8 mouse cellular contexts compared by ENCODE assay signal in genomic region chr7:99483924-99484319, GRCm38 (mm10). TPM values are rescaled to one million over a fixed set of nuclear protein-coding genes. Genes with fewer than 3 reads are reported as not detected.
A peak's percentile ranks its signal among the peaks of the same experiment; 100 is the strongest.
DNase-seq lines count a peak whose midpoint lies in the region; ATAC-seq and TF ChIP-seq lines count a peak whose summit lies in the region.

No protein-coding gene starts in this region.

- 0 out of 2 replicates have a peak, but pooled peaks cover 5% of the 10 kb centered on the region for H3K27me3 ChIP-seq in kidney, embryonic 16.5 days (ENCODE audit: insufficient read depth, low read length)
- no peaks in the 10 kb centered on the region for H3K27me3 ChIP-seq in embryonic facial prominence, embryonic 14.5 days (replicated peaks; ENCODE audit: control insufficient read depth, insufficient read depth, low read length)
- no peaks in the 10 kb centered on the region for H3K27me3 ChIP-seq in intestine, postnatal 0 days (replicated peaks; ENCODE audit: control insufficient read depth, insufficient read depth, low read length)
- H3K27me3 ChIP-seq in midbrain, postnatal 0 days (ENCODE audit: insufficient read depth, low read length) = no peaks in the 10 kb centered on the region; the same call in 1 of the 2 replicates

- peak; percentile 31; the same call in 1 of the 2 replicates for ATAC-seq in kidney, embryonic 16.5 days (ENCODE audit: low FRiP score, low TSS enrichment)
- 0 out of 2 replicates have a peak, but pooled peaks have one; percentile 1 for ATAC-seq in embryonic facial prominence, embryonic 14.5 days (ENCODE audit: low read depth)
- ATAC-seq in intestine, postnatal 0 days = 0 out of 2 replicates have a peak, but pooled peaks have one; percentile 1
- ATAC-seq in midbrain, postnatal 0 days (ENCODE audit: low FRiP score) = peak; percentile 22; the same call in 1 of the 2 replicates
- no peak for ATAC-seq in granulocyte monocyte progenitor cell, adult 5-6 weeks (replicated peaks; ENCODE audit: poor library complexity, severe bottlenecking)

- peak overlapping the region; percentile 50 for H3K4me2 ChIP-seq in kidney, embryonic 16.5 days (replicated peaks; ENCODE audit: low read depth, low read length)
- peak overlapping the region; percentile 48 for H3K4me2 ChIP-seq in embryonic facial prominence, embryonic 14.5 days (ENCODE audit: low read depth, low read length)
- peak overlapping the region; percentile 57 for H3K4me2 ChIP-seq in intestine, postnatal 0 days (replicated peaks; ENCODE audit: low read depth)
- H3K4me2 ChIP-seq in midbrain, postnatal 0 days (ENCODE audit: low read depth, low read length, poor library complexity, severe bottlenecking) = peak overlapping the region; percentile 29

- no peaks in the 10 kb centered on the region for H3K9me3 ChIP-seq in kidney, embryonic 16.5 days (ENCODE audit: low read length)
- H3K9me3 ChIP-seq in embryonic facial prominence, embryonic 14.5 days (ENCODE audit: control insufficient read depth, low read length) = no peaks in the 10 kb centered on the region
- no peaks in the 10 kb centered on the region for H3K9me3 ChIP-seq in intestine, postnatal 0 days (ENCODE audit: control insufficient read depth)
- H3K9me3 ChIP-seq in midbrain, postnatal 0 days (ENCODE audit: low read length) = no peaks in the 10 kb centered on the region

- H3K9ac ChIP-seq in kidney, embryonic 16.5 days (replicated peaks; ENCODE audit: low read length) = peak overlapping the region; percentile 32; the same call in 1 of the 2 replicates
- no peak overlapping the region for H3K9ac ChIP-seq in embryonic facial prominence, embryonic 14.5 days (ENCODE audit: low read depth, low read length)
- H3K9ac ChIP-seq in intestine, postnatal 0 days (ENCODE audit: low read depth, low read length) = no peak overlapping the region
- H3K9ac ChIP-seq in midbrain, postnatal 0 days (replicated peaks; ENCODE audit: low read length, poor library complexity, severe bottlenecking) = no peak overlapping the region

- 43% methylated on average over 8 of the region's 8 CpGs for WGBS in kidney, embryonic 16.5 days
- WGBS in embryonic facial prominence, embryonic 14.5 days = 46% methylated on average over 8 of the region's 8 CpGs
- 45% methylated on average over 8 of the region's 8 CpGs for WGBS in intestine, postnatal 0 days
- WGBS in midbrain, postnatal 0 days = 44% methylated on average over 8 of the region's 8 CpGs

- H3K27ac ChIP-seq in kidney, embryonic 16.5 days (ENCODE audit: low read length) = no peak overlapping the region; the same call in 1 of the 2 replicates
- no peak overlapping the region for H3K27ac ChIP-seq in embryonic facial prominence, embryonic 14.5 days (replicated peaks; ENCODE audit: low read depth, low read length)
- H3K27ac ChIP-seq in intestine, postnatal 0 days (ENCODE audit: low read depth, low read length) = no peak overlapping the region
- peak overlapping the region; percentile 13; the same call in 1 of the 2 replicates for H3K27ac ChIP-seq in midbrain, postnatal 0 days (ENCODE audit: low read depth, low read length)

- peaks cover 25% of the 10 kb centered on the region for H3K4me1 ChIP-seq in kidney, embryonic 16.5 days (ENCODE audit: insufficient read depth, low read length)
- H3K4me1 ChIP-seq in embryonic facial prominence, embryonic 14.5 days (ENCODE audit: control insufficient read depth, insufficient read depth, low read length) = peaks cover 21% of the 10 kb centered on the region
- 0 out of 2 replicates have a peak, but pooled peaks cover 9% of the 10 kb centered on the region for H3K4me1 ChIP-seq in intestine, postnatal 0 days (replicated peaks; ENCODE audit: control insufficient read depth, insufficient read depth, low read length)
- peaks cover 7% of the 10 kb centered on the region for H3K4me1 ChIP-seq in midbrain, postnatal 0 days (ENCODE audit: insufficient read depth, low read length)

- TF ChIP-seq CTCF in intestine, postnatal 0 days (IDR thresholded peaks at IDR 0.05; ENCODE audit: low read depth) = no peak
- TF ChIP-seq CTCF in midbrain, postnatal 0 days (IDR thresholded peaks at IDR 0.05) = no peak

- H3K36me3 ChIP-seq in kidney, embryonic 16.5 days (ENCODE audit: insufficient read depth, low read length) = peaks cover 34% of the 10 kb centered on the region
- peaks cover 36% of the 10 kb centered on the region for H3K36me3 ChIP-seq in embryonic facial prominence, embryonic 14.5 days (ENCODE audit: control insufficient read depth, insufficient read depth, low read length)
- peaks cover 33% of the 10 kb centered on the region for H3K36me3 ChIP-seq in intestine, postnatal 0 days (ENCODE audit: control insufficient read depth, insufficient read depth)
- H3K36me3 ChIP-seq in midbrain, postnatal 0 days (ENCODE audit: insufficient read depth, low read length) = peaks cover 31% of the 10 kb centered on the region

- DNase-seq in kidney, postnatal 14 days = no peak
- DNase-seq in embryonic facial prominence, embryonic 14.5 days (ENCODE audit: low spot score) = no peak
- DNase-seq in midbrain, postnatal 0 days (ENCODE audit: low spot score) = no peak
- no peak for DNase-seq in right cerebral cortex, postnatal 14 days
- no peak for DNase-seq in urinary bladder, postnatal 14 days (ENCODE audit: low spot score)

- peak overlapping the region; percentile 85 for H3K4me3 ChIP-seq in kidney, embryonic 16.5 days (ENCODE audit: low read length)
- H3K4me3 ChIP-seq in embryonic facial prominence, embryonic 14.5 days (ENCODE audit: low read depth, low read length) = peak overlapping the region; percentile 79
- no peak overlapping the region for H3K4me3 ChIP-seq in intestine, postnatal 0 days (ENCODE audit: low read depth, low read length)
- peak overlapping the region; percentile 58 for H3K4me3 ChIP-seq in midbrain, postnatal 0 days (ENCODE audit: low read depth, low read length)

RNA-seq across cellular contexts. Expression of gene Rps3, which starts 0.4 kb away (rescaled TPM):
- 746 and 752 TPM in 2 replicates for polyA plus RNA-seq in kidney, embryonic 16.5 days (2015; fragmentation: Nextera tagmentation; extraction: Ambion mirVana)
- 876 and 912 TPM in 2 replicates for polyA plus RNA-seq in embryonic facial prominence, embryonic 14.5 days (2014; fragmentation: Nextera tagmentation; extraction: Ambion mirVana)
- polyA plus RNA-seq in intestine, postnatal 0 days (2015; fragmentation: Nextera tagmentation; extraction: Ambion mirVana) = 531 and 541 TPM in 2 replicates
- total RNA-seq in midbrain, postnatal 0 days (2014; rRNA removed) = 440 and 661 TPM in 2 replicates
- 440 and 453 TPM in 2 replicates for polyA plus RNA-seq in midbrain, postnatal 0 days (2015; fragmentation: Nextera tagmentation; extraction: Ambion mirVana)
- total RNA-seq in granulocyte monocyte progenitor cell, adult 5-6 weeks (2014; fragmentation: Nextera tagmentation) = 1,410 and 1,463 TPM in 2 replicates
- total RNA-seq in granulocyte monocyte progenitor cell, adult 5-6 weeks (2017) = 1,810 and 2,293 TPM in 2 replicates

RNA-seq across cellular contexts. Expression of gene Klhl35, which starts 18.1 kb away (rescaled TPM):
- 0.66 and 0.75 TPM in 2 replicates for polyA plus RNA-seq in kidney, embryonic 16.5 days (2015; fragmentation: Nextera tagmentation; extraction: Ambion mirVana)
- polyA plus RNA-seq in embryonic facial prominence, embryonic 14.5 days (2014; fragmentation: Nextera tagmentation; extraction: Ambion mirVana) = 0.74 and 1.3 TPM in 2 replicates
- 0.76 and 1.1 TPM in 2 replicates for polyA plus RNA-seq in intestine, postnatal 0 days (2015; fragmentation: Nextera tagmentation; extraction: Ambion mirVana)
- 1.4 and 3.9 TPM in 2 replicates for total RNA-seq in midbrain, postnatal 0 days (2014; rRNA removed)
- 2.1 and 2.4 TPM in 2 replicates for polyA plus RNA-seq in midbrain, postnatal 0 days (2015; fragmentation: Nextera tagmentation; extraction: Ambion mirVana)
- not detected in 2 replicates for total RNA-seq in granulocyte monocyte progenitor cell, adult 5-6 weeks (2014; fragmentation: Nextera tagmentation)
- 0.22 and 0.57 TPM in 2 replicates for total RNA-seq in granulocyte monocyte progenitor cell, adult 5-6 weeks (2017)

RNA-seq across cellular contexts. Expression of gene Arrb1, which starts 51.3 kb away (rescaled TPM):
- 11.2 and 11.4 TPM in 2 replicates for polyA plus RNA-seq in kidney, embryonic 16.5 days (2015; fragmentation: Nextera tagmentation; extraction: Ambion mirVana)
- polyA plus RNA-seq in embryonic facial prominence, embryonic 14.5 days (2014; fragmentation: Nextera tagmentation; extraction: Ambion mirVana) = 2.8 and 3.8 TPM in 2 replicates
- polyA plus RNA-seq in intestine, postnatal 0 days (2015; fragmentation: Nextera tagmentation; extraction: Ambion mirVana) = 4.2 and 4.4 TPM in 2 replicates
- 118 and 163 TPM in 2 replicates for total RNA-seq in midbrain, postnatal 0 days (2014; rRNA removed)
- 14.2 and 15.0 TPM in 2 replicates for polyA plus RNA-seq in midbrain, postnatal 0 days (2015; fragmentation: Nextera tagmentation; extraction: Ambion mirVana)
- 35.3 and 40.1 TPM in 2 replicates for total RNA-seq in granulocyte monocyte progenitor cell, adult 5-6 weeks (2014; fragmentation: Nextera tagmentation)
- 24.1 and 36.6 TPM in 2 replicates for total RNA-seq in granulocyte monocyte progenitor cell, adult 5-6 weeks (2017)
